Mouse (Mus musculus): ENCODE results near the gene Rinl. TPM values are rescaled to one million over a fixed set of nuclear protein-coding genes. Genes with fewer than 3 reads are reported as not detected.

Rinl gene
- polyA plus RNA-seq, 1 experiment from 2014 or later: 2.5 TPM

DNA sequence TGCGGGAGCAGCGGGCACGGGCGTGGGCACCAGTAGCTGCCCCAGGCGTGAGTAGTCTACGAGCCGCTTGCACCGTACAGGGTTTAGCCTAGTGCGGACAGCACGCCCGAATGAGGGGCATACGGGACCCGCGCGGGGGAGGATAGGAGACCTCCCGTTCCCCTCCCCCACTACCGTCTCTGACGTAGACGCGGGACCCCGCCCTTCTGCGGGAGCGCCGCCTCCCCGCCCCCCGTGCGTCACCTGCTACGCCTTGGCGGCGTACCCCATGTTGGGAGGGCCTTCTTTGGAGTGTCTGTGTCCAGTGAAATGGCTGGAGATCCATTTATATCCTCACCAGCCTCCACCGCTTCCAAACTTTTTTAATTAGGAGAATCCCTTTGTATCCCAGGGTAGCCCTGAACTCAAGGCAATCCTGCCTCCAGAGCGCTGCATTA, 20.2 kb downstream of the Rinl start:
- peak; percentile 67 for ATAC-seq (ENCODE audit: low FRiP score)
- H3K27me3 ChIP-seq (ENCODE audit: control insufficient read depth, insufficient read depth, low read length): no peaks in the 10 kb centered on the region
- H3K4me3 ChIP-seq (ENCODE audit: low read depth, low read length): peak overlapping the region; percentile 91
- H3K4me2 ChIP-seq (replicated peaks; ENCODE audit: low read depth, low read length): peak overlapping the region; percentile 80
- H3K27ac ChIP-seq (ENCODE audit: low read depth, low read length): peak overlapping the region; percentile 99
- H3K9ac ChIP-seq (ENCODE audit: low read depth, low read length): peak overlapping the region; percentile 76
- H3K36me3 ChIP-seq (ENCODE audit: control insufficient read depth, insufficient read depth, low read length): peaks cover 9% of the 10 kb centered on the region
- no peaks in the 10 kb centered on the region for H3K9me3 ChIP-seq (ENCODE audit: control insufficient read depth, low read length)
- H3K4me1 ChIP-seq (replicated peaks; ENCODE audit: control insufficient read depth, insufficient read depth, low read length): peaks cover 17% of the 10 kb centered on the region
- WGBS: under 1% methylated on average over 21 of the region's 32 CpGs
- peak; percentile 95 for DNase-seq (ENCODE audit: low spot score)

- Histone ChIP-seq H3K4me3 (ENCODE audit: low read depth, low read length) (peak overlapping the region; percentile 91), H3K9ac (ENCODE audit: low read depth, low read length) (peak overlapping the region; percentile 76), H3K27me3 (ENCODE audit: control insufficient read depth, insufficient read depth, low read length) (no peaks in the 10 kb centered on the region), H3K36me3 (ENCODE audit: control insufficient read depth, insufficient read depth, low read length) (peaks cover 11% of the 10 kb centered on the region), H3K4me1 (replicated peaks; ENCODE audit: control insufficient read depth, insufficient read depth, low read length) (peaks cover 17% of the 10 kb centered on the region), H3K4me2 (replicated peaks; ENCODE audit: low read depth, low read length) (peak overlapping the region; percentile 80), H3K27ac (ENCODE audit: low read depth, low read length) (peak overlapping the region; percentile 99), H3K9me3 (ENCODE audit: control insufficient read depth, low read length) (no peaks in the 10 kb centered on the region)
- under 1% methylated on average over 35 of the region's 35 CpGs for WGBS
- peak; percentile 37 for ATAC-seq (ENCODE audit: low FRiP score)
- peak; percentile 80 for DNase-seq (ENCODE audit: low spot score)
Measured at GRCm38 (mm10) chr7:28809401-28810089, 20.8 kb downstream of the Rinl start.

- Histone ChIP-seq H3K36me3 (ENCODE audit: control insufficient read depth, insufficient read depth, low read length) (peaks cover 18% of the 10 kb centered on the region), H3K27me3 (ENCODE audit: control insufficient read depth, insufficient read depth, low read length) (no peaks in the 10 kb centered on the region), H3K4me1 (replicated peaks; ENCODE audit: control insufficient read depth, insufficient read depth, low read length) (peaks cover 17% of the 10 kb centered on the region), H3K9ac (ENCODE audit: low read depth, low read length) (peak overlapping the region; percentile 94), H3K27ac (ENCODE audit: low read depth, low read length) (peak overlapping the region; percentile 99), H3K9me3 (ENCODE audit: control insufficient read depth, low read length) (no peaks in the 10 kb centered on the region), H3K4me3 (ENCODE audit: low read depth, low read length) (peak overlapping the region; percentile 91), H3K4me2 (replicated peaks; ENCODE audit: low read depth, low read length) (peak overlapping the region; percentile 80)
- WGBS: under 1% methylated on average over 58 of the region's 70 CpGs
- DNase-seq (ENCODE audit: low spot score) (peak; percentile 99), ATAC-seq (ENCODE audit: low FRiP score) (peak; percentile 92)
Measured at GRCm38 (mm10) chr7:28810107-28811066, 21.6 kb downstream of the Rinl start.

- Histone ChIP-seq H3K4me3 (ENCODE audit: low read depth, low read length) (peak overlapping the region; percentile 91), H3K4me1 (replicated peaks; ENCODE audit: control insufficient read depth, insufficient read depth, low read length) (peaks cover 20% of the 10 kb centered on the region)
- WGBS: under 1% methylated on average over 40 of the region's 40 CpGs
Measured at GRCm38 (mm10) chr7:28811228-28811627, 22.5 kb downstream of the Rinl start.

GRCm38 (mm10) chr7:28811640-28812275, 23.0 kb downstream of the Rinl start:
- H3K4me2 ChIP-seq (replicated peaks; ENCODE audit: low read depth, low read length): peak overlapping the region; percentile 79
- DNase-seq (ENCODE audit: low spot score): no peak
- peaks cover 28% of the 10 kb centered on the region for H3K36me3 ChIP-seq (ENCODE audit: control insufficient read depth, insufficient read depth, low read length)
- peaks cover 20% of the 10 kb centered on the region for H3K4me1 ChIP-seq (replicated peaks; ENCODE audit: control insufficient read depth, insufficient read depth, low read length)
- H3K4me3 ChIP-seq (ENCODE audit: low read depth, low read length): peak overlapping the region; percentile 91
- 16% methylated on average over 7 of the region's 7 CpGs for WGBS
- no peak for ATAC-seq (ENCODE audit: low FRiP score)
- peak overlapping the region; percentile 4; the same call in 1 of the 2 replicates for H3K27ac ChIP-seq (ENCODE audit: low read depth, low read length)
- H3K9ac ChIP-seq (ENCODE audit: low read depth, low read length): peak overlapping the region; percentile 94
- H3K27me3 ChIP-seq (ENCODE audit: control insufficient read depth, insufficient read depth, low read length): no peaks in the 10 kb centered on the region
- H3K9me3 ChIP-seq (ENCODE audit: control insufficient read depth, low read length): no peaks in the 10 kb centered on the region

More at GRCm38 (mm10) chr7:28811228-28811627, 22.5 kb downstream of the Rinl start:
- Histone ChIP-seq H3K4me2 (replicated peaks; ENCODE audit: low read depth, low read length) (peak overlapping the region; percentile 79), H3K9me3 (ENCODE audit: control insufficient read depth, low read length) (no peaks in the 10 kb centered on the region), H3K27ac (ENCODE audit: low read depth, low read length) (peak overlapping the region; percentile 97), H3K27me3 (ENCODE audit: control insufficient read depth, insufficient read depth, low read length) (no peaks in the 10 kb centered on the region), H3K9ac (ENCODE audit: low read depth, low read length) (peak overlapping the region; percentile 94), H3K36me3 (ENCODE audit: control insufficient read depth, insufficient read depth, low read length) (peaks cover 24% of the 10 kb centered on the region)
- DNase-seq (ENCODE audit: low spot score) (peak; percentile 96), ATAC-seq (ENCODE audit: low FRiP score) (peak; percentile 24; the same call in 1 of the 2 replicates)

- no peaks in the 10 kb centered on the region for H3K27me3 ChIP-seq (ENCODE audit: control insufficient read depth, insufficient read depth, low read length)
- 75% methylated on average over 4 of the region's 4 CpGs for WGBS
- no peak overlapping the region for H3K27ac ChIP-seq (ENCODE audit: low read depth, low read length)
- ATAC-seq (ENCODE audit: low FRiP score): no peak
- H3K4me1 ChIP-seq (replicated peaks; ENCODE audit: control insufficient read depth, insufficient read depth, low read length): peaks cover 22% of the 10 kb centered on the region
- no peak overlapping the region for H3K9ac ChIP-seq (ENCODE audit: low read depth, low read length)
- peaks cover 33% of the 10 kb centered on the region for H3K36me3 ChIP-seq (ENCODE audit: control insufficient read depth, insufficient read depth, low read length)
- DNase-seq (ENCODE audit: low spot score): no peak
- H3K9me3 ChIP-seq (ENCODE audit: control insufficient read depth, low read length): no peaks in the 10 kb centered on the region
- peak overlapping the region; percentile 91 for H3K4me3 ChIP-seq (ENCODE audit: low read depth, low read length)
- H3K4me2 ChIP-seq (replicated peaks; ENCODE audit: low read depth, low read length): peak overlapping the region; percentile 79
Measured at GRCm38 (mm10) chr7:28812436-28812835, 23.7 kb downstream of the Rinl start.

GRCm38 (mm10) chr7:28812949-28813348, 24.2 kb downstream of the Rinl start:
- H3K4me1 ChIP-seq (replicated peaks; ENCODE audit: control insufficient read depth, insufficient read depth, low read length): peaks cover 19% of the 10 kb centered on the region
- no peak overlapping the region for H3K27ac ChIP-seq (ENCODE audit: low read depth, low read length)
- H3K9me3 ChIP-seq (ENCODE audit: control insufficient read depth, low read length): no peaks in the 10 kb centered on the region
- H3K36me3 ChIP-seq (ENCODE audit: control insufficient read depth, insufficient read depth, low read length): peaks cover 33% of the 10 kb centered on the region
- H3K27me3 ChIP-seq (ENCODE audit: control insufficient read depth, insufficient read depth, low read length): no peaks in the 10 kb centered on the region
- H3K4me2 ChIP-seq (replicated peaks; ENCODE audit: low read depth, low read length): peak overlapping the region; percentile 79
- ATAC-seq (ENCODE audit: low FRiP score) (no peak), DNase-seq (ENCODE audit: low spot score) (no peak)
- 90% methylated on average over 5 of the region's 5 CpGs for WGBS
- peak overlapping the region; percentile 91; the same call in 1 of the 2 replicates for H3K4me3 ChIP-seq (ENCODE audit: low read depth, low read length)
- H3K9ac ChIP-seq (ENCODE audit: low read depth, low read length): no peak overlapping the region

GRCm38 (mm10) chr7:28814306-28815034, 25.7 kb downstream of the Rinl start:
- Histone ChIP-seq H3K4me2 (replicated peaks; ENCODE audit: low read depth, low read length) (no peak overlapping the region), H3K4me3 (ENCODE audit: low read depth, low read length) (no peak overlapping the region), H3K9ac (ENCODE audit: low read depth, low read length) (no peak overlapping the region), H3K27ac (ENCODE audit: low read depth, low read length) (no peak overlapping the region), H3K4me1 (replicated peaks; ENCODE audit: control insufficient read depth, insufficient read depth, low read length) (peaks cover 24% of the 10 kb centered on the region), H3K27me3 (ENCODE audit: control insufficient read depth, insufficient read depth, low read length) (no peaks in the 10 kb centered on the region), H3K36me3 (ENCODE audit: control insufficient read depth, insufficient read depth, low read length) (peaks cover 42% of the 10 kb centered on the region), H3K9me3 (ENCODE audit: control insufficient read depth, low read length) (no peaks in the 10 kb centered on the region)
- ATAC-seq (ENCODE audit: low FRiP score) (no peak), DNase-seq (ENCODE audit: low spot score) (no peak)
- 93% methylated on average over 5 of the region's 5 CpGs for WGBS

Measured in hindbrain, embryonic 11.5 days (tissue).